Mouse (Mus musculus) C2C12 (cell line): ENCODE results near the gene Il3. TPM values are rescaled to one million over a fixed set of nuclear protein-coding genes. Genes with fewer than 3 reads are reported as not detected.

Experiments used
- polyA plus RNA-seq: library from polyadenylated mRNA; unstranded; fragments of >200 nt; fragmentation: generic; extraction: Trizol; gene quantifications from one replicate; pipeline ENCODE4 v1.2.1, GENCODE M21; 2012; ENCODE audit warnings: missing spikeins

The Il3 gene
- polyA plus RNA-seq, 1 experiment = not detected

Other genes starting within 250 kb of the Il3 start
- 4.0 TPM for gene Slc22a4, start 239.2 kb downstream of the Il3 start, polyA plus RNA-seq
- gene Pdlim4, start 198.3 kb downstream of the Il3 start, polyA plus RNA-seq = 120 TPM
- gene P4ha2, start 167.2 kb downstream of the Il3 start, polyA plus RNA-seq = 26.4 TPM
- not detected for gene Csf2, start 17.6 kb downstream of the Il3 start, polyA plus RNA-seq
- gene Acsl6, start 36.5 kb upstream of the Il3 start, polyA plus RNA-seq = 0.14 TPM
- not detected for gene Meikin, start 103.4 kb upstream of the Il3 start, polyA plus RNA-seq
- 2.6 TPM for gene Fnip1, start 170.9 kb upstream of the Il3 start, polyA plus RNA-seq